Mouse (Mus musculus): ENCODE measurements around the gene Rhobtb1.

Rhobtb1 gene

GRCm38 (mm10) chr10:69248261-69249160, 97.3 kb downstream of the Rhobtb1 start:
- DNase-seq: no peak

- DNase-seq: no peak
Measured at GRCm38 (mm10) chr10:69251254-69251653, 100.0 kb downstream of the Rhobtb1 start.

GRCm38 (mm10) chr10:69252112-69253074, 101.2 kb downstream of the Rhobtb1 start:
- DNase-seq: no peak

DNA sequence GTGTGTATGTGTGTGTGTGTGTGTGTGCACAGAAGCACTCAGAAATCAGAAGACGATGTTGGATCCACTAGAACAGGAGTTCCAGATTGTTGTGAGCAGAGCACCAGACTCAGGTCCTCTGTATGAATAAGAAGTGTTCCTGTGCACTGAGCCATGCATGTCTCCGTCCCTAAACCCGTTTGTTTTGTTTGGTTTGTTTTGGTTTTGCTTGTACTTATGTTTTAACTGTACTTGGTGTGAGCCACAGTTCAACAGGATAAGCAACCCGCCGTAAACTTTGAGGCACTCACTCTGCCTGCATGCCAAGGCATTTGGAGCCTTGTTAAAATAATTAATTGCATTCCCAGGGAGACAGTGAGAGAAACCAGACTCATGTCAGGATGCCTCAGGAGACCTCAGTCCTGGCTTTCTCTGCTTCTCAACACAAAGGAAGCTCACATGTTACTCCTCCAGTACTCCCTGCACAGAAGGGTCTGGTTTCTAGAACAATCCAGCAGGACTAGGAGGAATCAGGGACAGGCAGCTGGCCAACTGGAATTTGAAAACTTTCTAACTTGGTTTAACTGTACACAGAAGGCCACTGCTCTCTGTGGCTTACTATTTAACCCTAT, 101.9 kb downstream of the Rhobtb1 start:
- DNase-seq: no peak

GRCm38 (mm10) chr10:69253686-69254080, 102.4 kb downstream of the Rhobtb1 start:
- no peak for DNase-seq

GRCm38 (mm10) chr10:69254390-69254847, 103.2 kb downstream of the Rhobtb1 start:
- DNase-seq: no peak

- no peak for DNase-seq
Measured at GRCm38 (mm10) chr10:69255594-69255993, 104.4 kb downstream of the Rhobtb1 start.

DNA sequence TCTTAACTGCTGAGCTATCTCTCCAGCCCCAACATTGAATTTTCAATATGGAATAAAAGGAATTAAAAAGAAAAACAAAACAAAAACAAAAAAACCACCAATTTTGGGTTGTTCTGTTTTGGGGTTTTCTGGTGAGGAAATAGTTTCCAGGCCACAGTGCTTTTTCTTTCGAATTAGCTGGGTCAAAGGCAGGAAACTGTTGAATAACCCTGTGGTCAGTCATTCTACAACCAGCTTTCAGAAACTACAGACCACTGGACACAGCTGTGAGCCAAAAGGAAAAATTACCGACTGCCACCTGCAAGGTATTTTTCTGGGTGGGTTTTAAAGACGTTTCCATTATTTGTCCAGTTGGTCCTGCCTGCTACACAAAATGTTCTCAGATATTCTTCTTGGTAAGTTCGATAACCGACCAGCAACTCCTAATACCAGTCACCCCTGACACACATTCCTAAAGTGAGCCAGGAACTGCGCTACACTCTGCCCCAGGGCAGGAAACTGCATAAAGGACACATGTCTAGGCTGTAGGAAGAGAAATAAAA, 106.4 kb downstream of the Rhobtb1 start:
- no peak for DNase-seq

- no peak for DNase-seq
Measured at GRCm38 (mm10) chr10:69258588-69258987, 107.4 kb downstream of the Rhobtb1 start.

DNA sequence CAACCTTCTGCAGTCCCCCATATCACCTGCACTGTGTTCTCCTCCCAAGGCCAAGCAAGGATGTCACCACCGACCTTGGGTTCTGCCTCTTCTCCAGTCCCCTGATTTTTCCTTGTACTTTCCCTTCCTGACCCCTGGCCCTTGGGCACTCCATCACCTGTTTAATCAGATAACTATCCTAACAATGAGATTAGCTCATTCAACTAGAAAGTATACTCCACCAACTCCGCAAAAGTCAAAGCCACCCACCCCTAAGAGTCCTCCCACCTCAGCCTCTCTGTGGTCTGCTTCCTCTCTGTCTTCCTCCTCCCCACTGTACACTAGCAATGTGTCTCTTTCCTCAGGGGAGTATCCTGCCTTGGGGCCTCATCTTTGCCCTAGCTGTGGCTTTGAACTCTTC, 107.9 kb downstream of the Rhobtb1 start:
- DNase-seq: no peak

GRCm38 (mm10) chr10:69259929-69260328, 108.7 kb downstream of the Rhobtb1 start:
- DNase-seq: no peak

- no peak for DNase-seq
Measured at GRCm38 (mm10) chr10:69262918-69263822, 111.9 kb downstream of the Rhobtb1 start.

- DNase-seq: no peak
Measured at GRCm38 (mm10) chr10:69263906-69264305, 112.7 kb downstream of the Rhobtb1 start.

DNA sequence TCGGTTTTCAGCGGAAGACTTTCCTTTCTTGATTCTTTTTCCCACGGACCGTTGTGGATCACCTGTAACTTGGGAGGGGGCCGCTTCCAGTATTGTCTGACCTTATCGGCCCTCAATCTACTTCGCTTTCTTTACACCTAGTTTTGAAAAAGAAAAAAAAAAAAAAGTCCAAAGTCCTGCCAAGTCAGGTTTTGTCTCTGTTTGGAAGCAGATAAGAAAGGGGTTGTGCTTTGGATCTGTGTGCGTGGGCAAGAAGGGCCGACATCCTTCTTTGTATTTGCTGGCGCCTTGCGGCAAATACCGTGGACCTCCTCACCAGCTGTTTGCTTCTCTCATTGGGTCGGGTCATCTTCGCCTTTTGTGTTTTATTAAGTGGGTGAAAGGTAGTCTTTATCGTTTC, 114.2 kb downstream of the Rhobtb1 start:
- DNase-seq: no peak

DNA sequence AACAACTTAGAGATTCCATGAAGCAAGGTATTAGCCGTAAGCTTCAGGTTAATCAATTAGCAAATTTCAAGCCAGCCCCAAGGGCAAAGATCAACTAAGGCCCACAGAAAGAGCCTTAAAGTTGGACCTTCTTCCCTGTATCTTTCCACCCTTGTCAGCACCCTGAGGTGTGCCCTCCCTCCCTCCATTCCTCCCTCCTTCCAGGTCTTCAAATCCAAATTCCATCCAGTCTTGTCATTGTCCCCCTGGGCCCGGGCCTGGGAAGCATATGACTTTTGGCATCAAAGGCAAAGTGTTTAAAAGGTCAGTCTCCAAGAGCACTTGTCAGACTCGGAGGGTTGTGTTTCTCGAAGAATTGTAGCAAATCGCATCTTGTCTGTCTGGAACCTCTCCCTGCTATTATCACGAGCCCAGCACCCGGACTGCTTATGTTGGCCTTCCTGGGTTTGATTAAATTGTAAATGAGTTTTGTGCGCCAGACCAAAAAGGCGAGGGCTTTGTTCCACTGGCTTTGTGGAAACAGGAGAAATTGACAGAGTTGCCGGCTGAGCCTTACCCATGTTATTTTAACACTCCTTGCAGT, 116.9 kb downstream of the Rhobtb1 start:
- no peak for DNase-seq

- DNase-seq: no peak
Measured at GRCm38 (mm10) chr10:69271436-69271835, 120.2 kb downstream of the Rhobtb1 start.

- no peak for DNase-seq
Measured at GRCm38 (mm10) chr10:69274275-69274674, 123.0 kb downstream of the Rhobtb1 start.

DNA sequence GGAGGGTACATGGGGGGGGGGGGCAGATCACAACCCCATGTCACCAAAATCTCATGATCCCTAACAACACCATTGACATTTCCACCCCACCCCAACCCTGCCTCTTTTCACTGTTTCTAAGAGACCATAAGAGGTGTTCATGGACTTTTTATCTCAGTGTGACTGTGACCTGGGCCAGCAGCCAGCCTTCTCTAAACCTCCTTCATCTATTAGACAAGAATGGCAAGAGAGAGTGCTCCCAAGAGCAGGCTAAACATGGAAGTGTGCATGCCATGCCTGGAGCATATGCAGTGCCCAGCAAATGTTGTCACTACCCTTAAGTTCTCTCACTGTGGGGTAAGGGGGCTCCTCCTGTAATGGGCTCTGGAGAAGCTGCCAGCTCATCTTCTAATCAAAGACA, 123.5 kb downstream of the Rhobtb1 start:
- no peak for DNase-seq

- DNase-seq: no peak
Measured at GRCm38 (mm10) chr10:69275811-69276775, 124.9 kb downstream of the Rhobtb1 start.

GRCm38 (mm10) chr10:69276920-69277435, 125.7 kb downstream of the Rhobtb1 start:
- no peak for DNase-seq
